Mouse (Mus musculus) liver, postnatal 0 days (tissue): ENCODE data around the gene Slc30a7.

Experiments used
- CTCF ChIP-seq: sonication (generic); IDR thresholded peaks from 2 replicates; pipeline ENCODE4 v1.5.1; 2016; ENCODE audit warnings: antibody characterized with exemption, low read depth
- EP300 ChIP-seq: IDR thresholded peaks from 2 replicates; pipeline ENCODE4 v1.6.1; 2016; ENCODE audit warnings: antibody characterized with exemption, low read depth, mild to moderate bottlenecking

- TF ChIP-seq CTCF (no peak), EP300 (no peak)
Observed at GRCm38 (mm10) chr3:115964071-115964470, 43.1 kb downstream of the Slc30a7 start.
